Mouse (Mus musculus) myocyte (in vitro differentiated cells): ENCODE measurements around the gene Nppb. TPM values are rescaled to one million over a fixed set of nuclear protein-coding genes. Genes with fewer than 3 reads are reported as not detected.

Experiments
- H3K27me3 ChIP-seq: one replicate; pipeline ENCODE4 v1.6.1; 2011; ENCODE audit not compliant: control insufficient read depth, insufficient read depth, insufficient read length
- H3K36me3 ChIP-seq: one replicate; pipeline ENCODE4 v1.6.1; 2011; ENCODE audit not compliant: control insufficient read depth, insufficient read depth
- H3K4me2 ChIP-seq: one replicate; pipeline ENCODE4 v1.6.1; 2011; ENCODE audit warnings: low read depth, control low read depth
- H3K4me3 ChIP-seq: one replicate; pipeline ENCODE4 v1.5.1; 2011; ENCODE audit warnings: mild to moderate bottlenecking, control low read depth, moderate library complexity
- H3K79me2 ChIP-seq: one replicate; pipeline ENCODE4 v1.6.1; 2011; ENCODE audit not compliant: control insufficient read depth, insufficient read depth
- H3ac ChIP-seq: one replicate; pipeline ENCODE4 v1.6.1; 2011; ENCODE audit not compliant: control insufficient read depth, insufficient read length
- CEBPB ChIP-seq: IDR thresholded peaks from 2 replicates; pipeline ENCODE4 v1.6.1; 2011; ENCODE audit warnings: mild to moderate bottlenecking, moderate library complexity; ENCODE audit not compliant: poor library complexity, insufficient read depth, severe bottlenecking
- E2F4 ChIP-seq: IDR thresholded peaks from one replicate; pipeline ENCODE4 v1.6.1; 2011; ENCODE audit warnings: mild to moderate bottlenecking, control low read depth, moderate library complexity; ENCODE audit not compliant: insufficient read depth
- MAX ChIP-seq: IDR thresholded peaks from one replicate; pipeline ENCODE4 v1.6.1; 2011; ENCODE audit warnings: low read depth, mild to moderate bottlenecking, control low read depth
- MYOD1 ChIP-seq, 3 experiments: IDR thresholded peaks; one replicate each; pipeline ENCODE4 v1.6.1; 2011; ENCODE audit warnings: control low read depth in 2 of 3, low read depth in 2 of 3, mild to moderate bottlenecking in 2 of 3, moderate library complexity in 1 of 3; ENCODE audit not compliant: insufficient read length in 2 of 3, control insufficient read depth in 1 of 3
- MYOG ChIP-seq, 3 experiments: IDR thresholded peaks; one replicate each; pipeline ENCODE4 v1.6.1; 2011; ENCODE audit warnings: control low read depth in 2 of 3, low read depth in 2 of 3, mild to moderate bottlenecking in 2 of 3; ENCODE audit not compliant: insufficient read length in 2 of 3, control insufficient read depth in 1 of 3, insufficient read depth in 1 of 3
- POLR2A ChIP-seq: IDR thresholded peaks from one replicate; pipeline ENCODE4 v1.6.1; 2011; ENCODE audit warnings: low read depth, mild to moderate bottlenecking, control low read depth, moderate library complexity; ENCODE audit not compliant: insufficient read length
- POLR2AphosphoS2 ChIP-seq: IDR thresholded peaks from one replicate; pipeline ENCODE4 v1.6.1; 2011; ENCODE audit warnings: low read depth, control low read depth; ENCODE audit not compliant: insufficient read length
- REST ChIP-seq: IDR thresholded peaks from one replicate; pipeline ENCODE4 v1.6.1; 2011; ENCODE audit warnings: mild to moderate bottlenecking, control low read depth, moderate library complexity; ENCODE audit not compliant: insufficient read depth, insufficient read length
- SRF ChIP-seq: IDR thresholded peaks from one replicate; pipeline ENCODE4 v1.6.1; 2011; ENCODE audit warnings: low read depth; ENCODE audit not compliant: control insufficient read depth, insufficient read length
- TCF12 ChIP-seq: IDR thresholded peaks from one replicate; pipeline ENCODE4 v1.6.1; 2011; ENCODE audit warnings: mild to moderate bottlenecking, control low read depth; ENCODE audit not compliant: poor library complexity, insufficient read depth, severe bottlenecking
- TCF3 ChIP-seq: IDR thresholded peaks from one replicate; pipeline ENCODE4 v1.6.1; 2011; ENCODE audit warnings: low read depth, control low read depth; ENCODE audit not compliant: insufficient read length
- USF1 ChIP-seq: IDR thresholded peaks from one replicate; pipeline ENCODE4 v1.6.1; 2011; ENCODE audit warnings: low read depth, mild to moderate bottlenecking, control low read depth, moderate library complexity
- polyA plus RNA-seq: library from polyadenylated mRNA; unstranded; fragments of >200 nt; fragmentation: generic; extraction: Trizol; gene quantifications from one replicate; pipeline ENCODE4 v1.2.1, GENCODE M21; 2012; ENCODE audit warnings: missing spikeins

Gene Nppb
- polyA plus RNA-seq, 1 experiment, result 0.26 TPM

GRCm38 (mm10) chr4:148000202-148000772, 14.7 kb downstream of the Nppb start, which contains the start of gene Nppa:
Gene Nppa, plus strand, starts transcription at chr4:148000722.
- Histone ChIP-seq H3K4me3 (no peak within 1 kb of the TSS), H3K27me3 (no peaks in the 10 kb centered on the region), H3K36me3 (no peaks in the 10 kb centered on the region), H3ac (no peak within 1 kb of the TSS), H3K79me2 (no peaks in the 10 kb centered on the region), H3K4me2 (no peak within 1 kb of the TSS)
- TF ChIP-seq USF1 (no peak), MYOG (IDR thresholded peaks at IDR 0.05; ENCODE audit: control insufficient read depth in 1 of 3, insufficient read depth in 1 of 3, insufficient read length in 2 of 3, low read depth in 2 of 3) (peak in 1 of 3 experiments; percentile 25)

- H3K27me3 ChIP-seq, result no peaks in the 10 kb centered on the region
- TF ChIP-seq E2F4, result no peak
- no peak for TF ChIP-seq CEBPB
- no peak for TF ChIP-seq TCF12
- no peak for TF ChIP-seq USF1
- TF ChIP-seq MAX, result no peak
- no peak overlapping the region for H3K4me3 ChIP-seq
- no peak overlapping the region for H3ac ChIP-seq
- no peaks in the 10 kb centered on the region for H3K79me2 ChIP-seq
- H3K36me3 ChIP-seq, result peaks cover 8% of the 10 kb centered on the region
- H3K4me2 ChIP-seq, result no peak overlapping the region
Observed at GRCm38 (mm10) chr4:148001013-148001789, 15.6 kb downstream of the Nppb start.

- no peak overlapping the region for H3K4me3 ChIP-seq
- H3K4me2 ChIP-seq, result no peak overlapping the region
- H3K27me3 ChIP-seq, result no peaks in the 10 kb centered on the region
- no peak overlapping the region for H3ac ChIP-seq
- peaks cover 15% of the 10 kb centered on the region for H3K36me3 ChIP-seq
- TF ChIP-seq REST (peak; percentile 72), E2F4 (no peak)
- no peaks in the 10 kb centered on the region for H3K79me2 ChIP-seq
Observed at GRCm38 (mm10) chr4:148001866-148002265, 16.3 kb downstream of the Nppb start.

GRCm38 (mm10) chr4:148004361-148004760, 18.8 kb downstream of the Nppb start:
- H3K4me3 ChIP-seq, result no peak overlapping the region
- no peaks in the 10 kb centered on the region for H3K27me3 ChIP-seq
- H3K4me2 ChIP-seq, result no peak overlapping the region
- peaks cover 21% of the 10 kb centered on the region for H3K36me3 ChIP-seq
- no peak overlapping the region for H3ac ChIP-seq
- H3K79me2 ChIP-seq, result no peaks in the 10 kb centered on the region
- TF ChIP-seq POLR2A (no peak), REST (no peak), E2F4 (no peak), SRF (no peak), TCF3 (no peak), USF1 (no peak)

GRCm38 (mm10) chr4:148008412-148008811, 22.8 kb downstream of the Nppb start:
- no peak for TF ChIP-seq CEBPB
- no peak for TF ChIP-seq MYOG (IDR thresholded peaks at IDR 0.05; ENCODE audit: control insufficient read depth in 1 of 3, insufficient read depth in 1 of 3, insufficient read length in 2 of 3, low read depth in 2 of 3)
- no peak for TF ChIP-seq TCF12
- no peak for TF ChIP-seq POLR2A
- TF ChIP-seq E2F4, result no peak
- no peak for TF ChIP-seq MYOD1 (IDR thresholded peaks at IDR 0.05; ENCODE audit: control insufficient read depth in 1 of 3, insufficient read length in 2 of 3, low read depth in 2 of 3)
- no peak for TF ChIP-seq TCF3
- no peak for TF ChIP-seq SRF
- TF ChIP-seq USF1, result no peak
- no peak for TF ChIP-seq REST
- TF ChIP-seq MAX, result no peak
- TF ChIP-seq POLR2AphosphoS2, result no peak

GRCm38 (mm10) chr4:148009641-148010040, 24.1 kb downstream of the Nppb start:
- Histone ChIP-seq H3K4me2 (no peak overlapping the region), H3K4me3 (no peak overlapping the region), H3K27me3 (no peaks in the 10 kb centered on the region), H3K79me2 (no peaks in the 10 kb centered on the region), H3K36me3 (peaks cover 40% of the 10 kb centered on the region), H3ac (no peak overlapping the region)
- TF ChIP-seq MYOG (IDR thresholded peaks at IDR 0.05; ENCODE audit: control insufficient read depth in 1 of 3, insufficient read depth in 1 of 3, insufficient read length in 2 of 3, low read depth in 2 of 3) (no peak), USF1 (no peak), MYOD1 (IDR thresholded peaks at IDR 0.05; ENCODE audit: control insufficient read depth in 1 of 3, insufficient read length in 2 of 3, low read depth in 2 of 3) (no peak), MAX (no peak), TCF3 (no peak), REST (no peak), POLR2AphosphoS2 (no peak), SRF (no peak), POLR2A (no peak), TCF12 (no peak), E2F4 (no peak), CEBPB (no peak)

More at GRCm38 (mm10) chr4:148008412-148008811, 22.8 kb downstream of the Nppb start:
- no peak overlapping the region for H3K4me2 ChIP-seq
- no peak overlapping the region for H3K4me3 ChIP-seq
- no peak overlapping the region for H3ac ChIP-seq
- H3K36me3 ChIP-seq, result peaks cover 30% of the 10 kb centered on the region
- H3K79me2 ChIP-seq, result no peaks in the 10 kb centered on the region
- no peaks in the 10 kb centered on the region for H3K27me3 ChIP-seq
